ENCODE assay signal across 11 mouse cellular contexts in the genomic region with DNA sequence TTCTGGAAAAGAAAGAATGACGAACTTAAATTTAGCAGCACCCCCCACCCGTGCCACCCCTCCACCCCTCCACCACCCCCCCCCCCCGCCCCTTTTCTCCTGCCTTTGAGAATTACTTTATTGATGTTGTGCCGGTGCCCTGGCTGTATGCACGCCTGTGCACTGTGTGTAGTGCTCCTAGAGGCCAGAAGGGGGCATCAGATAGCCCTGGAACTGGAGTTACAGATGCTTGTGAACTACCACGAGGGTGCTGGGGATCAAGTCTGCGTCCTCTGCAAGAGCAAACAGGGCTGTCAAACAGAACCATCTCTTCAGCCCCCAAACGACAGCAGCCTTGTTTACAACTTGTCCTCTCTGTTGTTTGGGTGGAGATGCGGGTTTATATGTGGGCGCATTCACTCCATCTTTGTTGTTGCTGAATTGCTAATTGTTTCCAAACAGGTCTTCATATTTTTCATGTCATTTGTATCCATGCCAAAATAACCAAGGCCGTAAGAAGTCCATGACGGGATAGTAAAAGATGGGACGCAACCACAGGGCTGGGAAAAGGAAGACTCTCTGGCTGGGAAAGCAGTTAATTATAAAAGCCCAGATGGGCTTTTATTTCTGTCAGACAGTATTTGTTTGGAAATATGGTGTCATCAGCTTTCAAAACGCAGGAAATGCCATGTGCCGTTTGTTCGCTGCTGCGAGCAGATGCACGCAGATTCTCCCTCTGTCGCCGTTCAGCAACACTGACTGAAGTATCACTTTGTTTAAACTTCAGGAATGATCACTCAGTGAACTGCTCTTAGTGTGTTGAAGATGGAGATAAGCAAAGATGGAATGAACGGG.
DNase-seq lines count a peak whose midpoint lies in the region; TF ChIP-seq lines count a peak whose summit lies in the region.
"Had no signal": no experiment of that assay in that cellular context is flagged by ENCODE, and none has a peak within 500 bp of the region (broad histone marks: within the 10 kb centered on the region; RNA-seq: fewer than 3 reads in every experiment).

No protein-coding gene starts in this region.

- 90% methylated on average over 21 of the region's 21 CpGs for WGBS in limb, embryonic 10.5 days

- TF ChIP-seq CTCF in ES-Bruce4 (IDR thresholded peaks at IDR 0.05; ENCODE audit: low read depth, low read length), result peak; percentile 44

- no peak overlapping the region for H3K27ac ChIP-seq in ES-Bruce4 (ENCODE audit: insufficient read depth, low read length)
- H3K27ac ChIP-seq in limb, embryonic 10.5 days, result no peak overlapping the region
- H3K27ac ChIP-seq: hindbrain, embryonic 10.5 days had no signal

- H3K27me3 ChIP-seq in ES-Bruce4 (ENCODE audit: control insufficient read depth, insufficient read depth, low read length, poor library complexity, severe bottlenecking), result no peaks in the 10 kb centered on the region
- no peaks in the 10 kb centered on the region for H3K27me3 ChIP-seq in limb, embryonic 10.5 days (ENCODE audit: low read depth, poor library complexity, severe bottlenecking)

- no peaks in the 10 kb centered on the region for H3K36me3 ChIP-seq in ES-Bruce4 (ENCODE audit: control insufficient read depth, insufficient read depth, low read length, poor library complexity, severe bottlenecking)
- H3K36me3 ChIP-seq in limb, embryonic 10.5 days, result peaks cover 9% of the 10 kb centered on the region; the same call in 1 of the 2 replicates
- H3K36me3 ChIP-seq: hindbrain, embryonic 10.5 days had no signal

- no peak overlapping the region for H3K9ac ChIP-seq in ES-Bruce4 (ENCODE audit: low read depth, poor library complexity, severe bottlenecking)

- no peaks in the 10 kb centered on the region for H3K9me3 ChIP-seq in ES-Bruce4 (replicated peaks; ENCODE audit: control insufficient read depth, insufficient read depth, low read length, poor library complexity, severe bottlenecking)
- H3K9me3 ChIP-seq in limb, embryonic 10.5 days (replicated peaks), result no peaks in the 10 kb centered on the region

- no peaks in the 10 kb centered on the region for H3K4me1 ChIP-seq in ES-Bruce4 (ENCODE audit: control insufficient read depth, insufficient read depth, low read length)
- peaks cover 9% of the 10 kb centered on the region; the same call in 1 of the 2 replicates for H3K4me1 ChIP-seq in limb, embryonic 10.5 days
- H3K4me1 ChIP-seq: hindbrain, embryonic 10.5 days had no signal

- peak; percentile 8 for DNase-seq in kidney, adult 9 months
- no peak for DNase-seq in kidney, adult 11 months
- DNase-seq in ZHBTc4 (ENCODE audit: low read depth, low spot score), result peak; percentile 63
- peak; percentile 27 for DNase-seq in limb, embryonic 10.5 days (ENCODE audit: low spot score)
- DNase-seq in neural tube, embryonic 10.5 days (ENCODE audit: extremely low spot score, low spot score), result no peak
- DNase-seq in thymus, adult 18-20 months, result no peak
- DNase-seq: left cerebral cortex, postnatal 4 days; retina, postnatal 1 day; thymus, postnatal 25 days had no signal

- TF ChIP-seq EP300 in ES-Bruce4 (IDR thresholded peaks at IDR 0.05; ENCODE audit: insufficient read depth, low read depth, low read length), result no peak

- no peak overlapping the region for H3K4me3 ChIP-seq in ES-Bruce4 (ENCODE audit: low read depth, low read length)
- no peak overlapping the region for H3K4me3 ChIP-seq in limb, embryonic 10.5 days
- H3K4me3 ChIP-seq: hindbrain, embryonic 10.5 days had no signal

- no peak for TF ChIP-seq POLR2A in ES-Bruce4 (IDR thresholded peaks at IDR 0.05; ENCODE audit: insufficient read depth, low read length)

Comparison
In these comparisons a context has a peak if more than half of its experiments do, and no peak if none do; other contexts are left out.
1. DNase-seq: peak in kidney, adult 9 months (single experiment), ZHBTc4 (single experiment) and limb, embryonic 10.5 days (single experiment); none in kidney, adult 11 months (single experiment), neural tube, embryonic 10.5 days (single experiment) and thymus, adult 18-20 months (0 of 2).